Mouse (Mus musculus) liver, postnatal 0 days (tissue): ENCODE results near the gene Arl6ip5. TPM values are rescaled to one million over a fixed set of nuclear protein-coding genes. Genes with fewer than 3 reads are reported as not detected.
A peak's percentile ranks its signal among the peaks of the same experiment; 100 is the strongest.
"Not testable (repeated sequence)": the region's sequence is repeated elsewhere in the genome, so short reads cannot be mapped to it uniquely, and the experiment has no call there.

Source experiments
- ATAC-seq: fragments of 200-750 bp; cut with Nextera tagmentation; 2 replicates; pipeline ENCODE4 v1.8.0; 2017; ENCODE audit warnings: mild to moderate bottlenecking, moderate library complexity
- DNase-seq: peaks from one replicate; pipeline ENCODE4 v3.0.0-alpha.2; 2016
- H3K27ac ChIP-seq: fragments of 300-500 bp; sonication (generic); 2 replicates; pipeline ENCODE4 v1.5.1; 2014; ENCODE audit warnings: antibody characterized with exemption, moderate library complexity, mild to moderate bottlenecking, low read depth
- H3K27me3 ChIP-seq: fragments of 300-500 bp; sonication (generic); 2 replicates; pipeline ENCODE4 v1.6.1; 2014; ENCODE audit warnings: low read length, control low read depth, mixed read lengths; ENCODE audit not compliant: insufficient read depth
- H3K36me3 ChIP-seq: fragments of 300-500 bp; sonication (generic); replicated peaks from 2 replicates; pipeline ENCODE4 v1.6.1; 2014; ENCODE audit warnings: mild to moderate bottlenecking, control low read depth, low read length, moderate library complexity, mixed read lengths; ENCODE audit not compliant: insufficient read depth
- H3K4me1 ChIP-seq: fragments of 300-500 bp; sonication (generic); 2 replicates; pipeline ENCODE4 v1.6.1; 2014; ENCODE audit warnings: antibody characterized with exemption, mild to moderate bottlenecking, control low read depth; ENCODE audit not compliant: insufficient read depth
- H3K4me2 ChIP-seq: fragments of 300-500 bp; sonication (generic); 2 replicates; pipeline ENCODE4 v1.6.1; 2014; ENCODE audit warnings: low read depth, mild to moderate bottlenecking, low read length, moderate library complexity, mixed read lengths
- H3K4me3 ChIP-seq: fragments of 300-500 bp; sonication (generic); 2 replicates; pipeline ENCODE4 v1.5.1; 2014; ENCODE audit warnings: low read depth, low read length
- H3K9ac ChIP-seq: fragments of 300-500 bp; sonication (generic); replicated peaks from 2 replicates; pipeline ENCODE4 v1.6.1; 2014; ENCODE audit warnings: mild to moderate bottlenecking, moderate library complexity
- H3K9me3 ChIP-seq: fragments of 300-500 bp; sonication (generic); 2 replicates; pipeline ENCODE4 v1.6.1; 2016; ENCODE audit warnings: mild to moderate bottlenecking, control low read depth, low read length, mixed read lengths
- CTCF ChIP-seq: sonication (generic); IDR thresholded peaks from 2 replicates; pipeline ENCODE4 v1.5.1; 2016; ENCODE audit warnings: antibody characterized with exemption, low read depth
- EP300 ChIP-seq: IDR thresholded peaks from 2 replicates; pipeline ENCODE4 v1.6.1; 2016; ENCODE audit warnings: antibody characterized with exemption, low read depth, mild to moderate bottlenecking
- WGBS: fragments of 180-500 bp; shearing (Covaris S2); extraction: QIAGEN DNeasy Blood & Tissue Kit; methylation state at CpG from one replicate; pipeline ENCODE4 v1.1.7; 2014; ENCODE audit not compliant: insufficient replicate concordance; 5-methylcytosine and 5-hydroxymethylcytosine counted together
- polyA plus RNA-seq: library from polyadenylated mRNA; unstranded; fragments of >200 nt; fragmentation: Nextera tagmentation; extraction: Ambion mirVana; gene quantifications from 2 replicates; pipeline ENCODE4 v1.2.1, GENCODE M21; 2015

Gene Arl6ip5
- polyA plus RNA-seq, 1 experiment from 2014 or later: 27.1 TPM

DNA sequence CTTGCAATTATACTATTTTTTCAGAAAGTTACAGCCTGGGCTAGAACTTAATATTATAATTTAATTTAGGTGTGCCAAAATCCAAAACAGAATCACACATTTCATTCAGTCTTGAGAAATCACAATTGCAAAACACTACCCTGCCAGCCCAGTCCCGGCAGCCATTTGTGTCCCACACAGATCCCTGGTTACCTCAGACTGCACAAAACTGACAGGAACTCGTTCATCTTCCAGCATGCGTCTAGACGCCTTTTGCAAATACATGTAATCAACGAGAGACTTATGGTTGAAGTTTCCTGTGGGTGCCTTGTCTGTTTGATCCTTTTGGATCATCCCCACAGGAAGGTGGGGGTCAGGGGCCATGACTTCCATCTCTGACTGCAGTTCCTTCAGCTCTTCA is 41.6 kb downstream of the Arl6ip5 start:
- no peak overlapping the region for H3K27ac ChIP-seq
- no peak for TF ChIP-seq CTCF
- H3K9me3 ChIP-seq: no peaks in the 10 kb centered on the region
- H3K36me3 ChIP-seq: no peaks in the 10 kb centered on the region
- H3K9ac ChIP-seq: no peak overlapping the region
- WGBS: 36% methylated on average over 5 of the region's 5 CpGs
- no peak overlapping the region for H3K4me3 ChIP-seq
- ATAC-seq: no peak
- H3K4me1 ChIP-seq: no peaks in the 10 kb centered on the region
- no peaks in the 10 kb centered on the region for H3K27me3 ChIP-seq
- H3K4me2 ChIP-seq: no peak overlapping the region
- DNase-seq: no peak

DNA sequence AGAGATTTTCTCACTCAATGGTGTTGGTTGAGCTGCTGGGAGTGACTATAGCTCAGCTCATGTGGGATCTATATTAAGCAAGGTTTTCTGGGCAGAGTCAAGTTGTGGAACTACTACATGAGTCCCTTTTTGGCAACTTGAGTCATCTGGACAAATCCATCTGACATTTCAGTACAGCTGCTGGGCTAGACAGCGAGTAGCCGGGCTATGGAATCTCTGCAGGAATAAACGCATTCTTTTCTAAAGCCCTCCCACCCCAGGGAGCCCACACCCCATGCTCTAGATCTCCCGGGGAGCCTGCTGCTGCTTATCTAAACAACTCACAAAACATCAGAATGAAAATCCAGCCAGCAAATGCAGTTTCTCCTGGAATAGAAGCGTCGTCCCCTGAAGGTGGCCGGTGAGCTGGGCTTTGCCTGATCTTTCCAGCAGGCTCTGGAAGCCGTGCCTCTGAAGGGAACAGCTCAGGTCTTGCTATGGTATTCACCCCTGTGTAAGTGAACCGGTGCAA is 42.3 kb downstream of the Arl6ip5 start, which contains the start of gene Lmod3:
Gene Lmod3, minus strand, starts transcription at position 49 of the 511 bp plus-strand sequence.
- Histone ChIP-seq H3K4me3 (no peak within 1 kb of the TSS), H3K4me1 (no peaks in the 10 kb centered on the region), H3K27me3 (no peaks in the 10 kb centered on the region), H3K4me2 (no peak within 1 kb of the TSS), H3K27ac (no peak within 1 kb of the TSS), H3K36me3 (no peaks in the 10 kb centered on the region), H3K9ac (no peak within 1 kb of the TSS), H3K9me3 (no peaks in the 10 kb centered on the region)
- TF ChIP-seq CTCF (no peak), EP300 (no peak)
- WGBS: 48% methylated on average over 9 of the region's 9 CpGs
- ATAC-seq (no peak), DNase-seq (no peak)

- ATAC-seq (no peak), DNase-seq (no peak)
- H3K27ac ChIP-seq: no peak overlapping the region
- H3K4me3 ChIP-seq: no peak overlapping the region
- no peaks in the 10 kb centered on the region for H3K36me3 ChIP-seq
- 79% methylated on average over 1 of the region's 1 CpGs for WGBS
- no peak for TF ChIP-seq EP300
- TF ChIP-seq CTCF: no peak
- H3K27me3 ChIP-seq: no peaks in the 10 kb centered on the region
- no peaks in the 10 kb centered on the region for H3K4me1 ChIP-seq
- no peak overlapping the region for H3K9ac ChIP-seq
- H3K4me2 ChIP-seq: no peak overlapping the region
- H3K9me3 ChIP-seq: no peaks in the 10 kb centered on the region
Measured at GRCm38 (mm10) chr6:97258489-97258888, 48.0 kb downstream of the Arl6ip5 start.

- H3K9ac ChIP-seq, H3K4me3 ChIP-seq, H3K36me3 ChIP-seq, H3K27me3 ChIP-seq, DNase-seq, H3K4me2 ChIP-seq, H3K27ac ChIP-seq, H3K9me3 ChIP-seq, H3K4me1 ChIP-seq, ATAC-seq: not testable (repeated sequence)
- WGBS: 71% methylated on average over 2 of the region's 2 CpGs
Measured at GRCm38 (mm10) chr6:97259926-97260325, 49.4 kb downstream of the Arl6ip5 start.

GRCm38 (mm10) chr6:97262229-97262628 is 51.7 kb downstream of the Arl6ip5 start:
- DNase-seq (peak; percentile 58), ATAC-seq (peak; percentile 86)
- Histone ChIP-seq H3K36me3 (no peaks in the 10 kb centered on the region), H3K27me3 (no peaks in the 10 kb centered on the region), H3K9me3 (no peaks in the 10 kb centered on the region), H3K4me2 (no peak overlapping the region), H3K9ac (no peak overlapping the region), H3K4me3 (no peak overlapping the region), H3K4me1 (no peaks in the 10 kb centered on the region), H3K27ac (peak overlapping the region; percentile 86)
- WGBS: 39% methylated on average over 4 of the region's 4 CpGs
- peak; percentile 61 for TF ChIP-seq EP300
- TF ChIP-seq CTCF: 0 out of 2 replicates have a peak, but pooled peaks have one; percentile 18

GRCm38 (mm10) chr6:97263750-97264149 is 53.3 kb downstream of the Arl6ip5 start:
- H3K4me3 ChIP-seq, DNase-seq, H3K9ac ChIP-seq, H3K4me1 ChIP-seq, H3K4me2 ChIP-seq, ATAC-seq, H3K27me3 ChIP-seq, H3K36me3 ChIP-seq, H3K9me3 ChIP-seq: not testable (repeated sequence)
- TF ChIP-seq CTCF: peak; percentile 34
- H3K27ac ChIP-seq: peak overlapping the region; percentile 85; the same call in 1 of the 2 replicates

DNA sequence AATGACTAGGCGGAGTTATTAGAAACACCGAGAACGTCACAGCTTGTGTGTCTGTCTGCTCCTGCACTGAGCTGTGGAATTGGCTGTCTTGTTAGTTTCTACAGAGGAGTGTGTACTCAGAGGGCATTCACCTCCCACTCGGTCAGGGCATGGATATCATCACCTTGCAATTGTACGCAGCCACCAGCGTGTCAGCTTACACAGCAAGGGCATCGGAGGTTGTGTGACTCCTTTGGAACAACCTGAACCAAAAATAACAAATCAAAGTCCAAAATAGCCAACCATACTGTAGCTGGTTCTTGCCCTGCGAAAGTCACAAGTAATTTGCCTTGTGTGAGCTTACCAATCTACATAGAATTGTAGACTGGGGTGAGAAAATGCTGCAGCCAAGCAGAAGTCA is 54.8 kb downstream of the Arl6ip5 start:
- 63% methylated on average over 8 of the region's 8 CpGs for WGBS
- peak overlapping the region; percentile 85 for H3K27ac ChIP-seq
- H3K36me3 ChIP-seq: no peaks in the 10 kb centered on the region
- ATAC-seq: peak; percentile 81
- no peak overlapping the region for H3K9ac ChIP-seq
- no peaks in the 10 kb centered on the region for H3K27me3 ChIP-seq
- DNase-seq: peak; percentile 59
- no peak overlapping the region for H3K4me3 ChIP-seq
- peak; percentile 72; the same call in 1 of the 2 replicates for TF ChIP-seq EP300
- no peak for TF ChIP-seq CTCF
- H3K9me3 ChIP-seq: no peaks in the 10 kb centered on the region
- no peak overlapping the region for H3K4me2 ChIP-seq
- H3K4me1 ChIP-seq: no peaks in the 10 kb centered on the region
